Mouse (Mus musculus) lung, postnatal 0 days (tissue): ENCODE data around the gene Zmat5. TPM values are rescaled to one million over a fixed set of nuclear protein-coding genes. Genes with fewer than 3 reads are reported as not detected.

ENCODE experiments used
- ATAC-seq: fragments of 200-750 bp; cut with Nextera tagmentation; 2 replicates; pipeline ENCODE4 v1.8.0; 2017; ENCODE audit warnings: moderate library complexity
- DNase-seq: peaks from one replicate; pipeline ENCODE4 v3.0.0-alpha.2; 2016; ENCODE audit warnings: low spot score
- H3K27ac ChIP-seq: fragments of 300-500 bp; sonication (generic); 2 replicates; pipeline ENCODE4 v1.5.1; 2014; ENCODE audit warnings: antibody characterized with exemption, mild to moderate bottlenecking, low read length, mixed read lengths
- H3K27me3 ChIP-seq: fragments of 300-500 bp; sonication (generic); replicated peaks from 2 replicates; pipeline ENCODE4 v1.6.1; 2014; ENCODE audit warnings: low read length, mixed read lengths; ENCODE audit not compliant: insufficient read depth
- H3K36me3 ChIP-seq: fragments of 300-500 bp; sonication (generic); 2 replicates; pipeline ENCODE4 v1.6.1; 2014; ENCODE audit warnings: low read length, mixed read lengths; ENCODE audit not compliant: insufficient read depth
- H3K4me1 ChIP-seq: fragments of 300-500 bp; sonication (generic); 2 replicates; pipeline ENCODE4 v1.6.1; 2014; ENCODE audit warnings: antibody characterized with exemption, low read depth, low read length, mixed read lengths; ENCODE audit not compliant: insufficient read depth
- H3K4me2 ChIP-seq: fragments of 300-500 bp; sonication (generic); replicated peaks from 2 replicates; pipeline ENCODE4 v1.6.1; 2014; ENCODE audit warnings: low read depth, mild to moderate bottlenecking, low read length, moderate library complexity, mixed read lengths
- H3K4me3 ChIP-seq: fragments of 300-500 bp; sonication (generic); 2 replicates; pipeline ENCODE4 v1.5.1; 2014; ENCODE audit warnings: low read depth, low read length
- H3K9ac ChIP-seq: fragments of 300-500 bp; sonication (generic); replicated peaks from 2 replicates; pipeline ENCODE4 v1.6.1; 2014; ENCODE audit warnings: low read depth, mild to moderate bottlenecking
- H3K9me3 ChIP-seq: fragments of 300-500 bp; sonication (generic); 2 replicates; pipeline ENCODE4 v1.6.1; 2016; ENCODE audit warnings: low read length, mixed read lengths
- CTCF ChIP-seq: IDR thresholded peaks from 2 replicates; pipeline ENCODE4 v1.5.1; 2016; ENCODE audit warnings: antibody characterized with exemption, mild to moderate bottlenecking
- EP300 ChIP-seq: IDR thresholded peaks from 2 replicates; pipeline ENCODE4 v1.6.1; 2016; ENCODE audit warnings: antibody characterized with exemption, mild to moderate bottlenecking, control low read depth
- WGBS: fragments of 180-500 bp; shearing (Covaris S2); extraction: QIAGEN DNeasy Blood & Tissue Kit; methylation state at CpG from one replicate; pipeline ENCODE4 v1.1.7; 2014; 5-methylcytosine and 5-hydroxymethylcytosine counted together
- polyA plus RNA-seq: library from polyadenylated mRNA; unstranded; fragments of >200 nt; fragmentation: Nextera tagmentation; extraction: Ambion mirVana; gene quantifications from 2 replicates; pipeline ENCODE4 v1.2.1, GENCODE M21; 2015

Zmat5 gene
- polyA plus RNA-seq, 1 experiment from 2014 or later, result 63.7 TPM

- Histone ChIP-seq H3K27ac (no peak overlapping the region), H3K4me3 (no peak overlapping the region), H3K9ac (no peak overlapping the region), H3K4me1 (no peaks in the 10 kb centered on the region), H3K27me3 (no peaks in the 10 kb centered on the region), H3K9me3 (no peaks in the 10 kb centered on the region), H3K36me3 (peaks cover 11% of the 10 kb centered on the region; the same call in 1 of the 2 replicates), H3K4me2 (no peak overlapping the region)
- WGBS, result 91% methylated on average over 12 of the region's 12 CpGs
- DNase-seq, result no peak
- TF ChIP-seq EP300, result no peak
- TF ChIP-seq CTCF, result no peak
- no peak for ATAC-seq
Measured at GRCm38 (mm10) chr11:4679441-4679832, 25.0 kb upstream of the Zmat5 start.

DNA sequence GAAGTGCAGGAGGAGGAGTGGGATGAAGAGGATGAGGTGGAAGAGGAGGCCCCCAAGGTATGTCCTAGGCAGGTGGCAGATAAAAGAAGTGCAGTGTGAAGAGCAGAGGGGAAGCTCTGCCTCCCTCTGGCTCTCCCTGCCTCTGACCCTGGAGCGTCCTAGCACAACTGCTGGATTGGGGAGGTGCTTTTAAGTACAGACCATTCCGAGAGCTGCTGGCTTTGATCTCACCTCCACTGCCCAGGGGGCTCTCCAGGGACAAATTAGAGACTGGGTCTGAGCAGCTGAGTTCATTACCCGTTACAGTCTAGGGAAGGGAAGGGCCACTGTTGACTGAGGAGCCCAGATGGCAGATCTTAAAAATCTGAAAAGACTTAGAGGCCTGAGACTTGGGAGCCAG is 24.4 kb upstream of the Zmat5 start:
- Histone ChIP-seq H3K9ac (no peak overlapping the region), H3K4me2 (no peak overlapping the region), H3K9me3 (no peaks in the 10 kb centered on the region), H3K36me3 (peaks cover 11% of the 10 kb centered on the region; the same call in 1 of the 2 replicates), H3K4me1 (no peaks in the 10 kb centered on the region), H3K27me3 (no peaks in the 10 kb centered on the region), H3K4me3 (no peak overlapping the region), H3K27ac (no peak overlapping the region)
- ATAC-seq (no peak), DNase-seq (no peak)
- TF ChIP-seq CTCF, result no peak
- no peak for TF ChIP-seq EP300
- 65% methylated on average over 3 of the region's 3 CpGs for WGBS

DNA sequence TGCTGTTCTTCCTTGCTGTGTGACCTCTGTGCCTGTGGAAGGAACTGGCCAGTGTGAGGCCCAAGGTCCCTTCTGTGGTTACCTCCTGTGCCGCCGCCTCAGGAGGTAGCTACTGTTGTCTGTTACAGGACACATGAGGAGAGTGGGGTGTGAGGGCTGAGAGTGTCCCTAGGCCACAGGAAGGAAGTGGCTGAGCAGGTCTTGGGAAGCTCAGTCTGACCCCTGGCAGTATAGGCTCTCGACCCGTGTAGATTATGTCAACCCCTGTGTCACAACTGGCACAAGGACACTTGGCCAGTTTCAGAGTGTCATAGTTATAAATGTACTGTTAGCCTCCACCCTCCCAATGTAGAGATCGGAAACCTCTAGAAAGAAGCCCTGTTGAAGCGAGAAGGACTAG is 21.0 kb upstream of the Zmat5 start:
- TF ChIP-seq EP300 (no peak), CTCF (no peak)
- Histone ChIP-seq H3K9me3 (no peaks in the 10 kb centered on the region), H3K9ac (no peak overlapping the region), H3K4me1 (peaks cover 6% of the 10 kb centered on the region; the same call in 1 of the 2 replicates), H3K27ac (no peak overlapping the region), H3K36me3 (peaks cover 5% of the 10 kb centered on the region; the same call in 1 of the 2 replicates), H3K27me3 (no peaks in the 10 kb centered on the region), H3K4me3 (no peak overlapping the region), H3K4me2 (no peak overlapping the region)
- DNase-seq (no peak), ATAC-seq (no peak)
- 71% methylated on average over 6 of the region's 6 CpGs for WGBS

- Histone ChIP-seq H3K36me3 (peaks cover 5% of the 10 kb centered on the region; the same call in 1 of the 2 replicates), H3K9ac (no peak overlapping the region), H3K27me3 (no peaks in the 10 kb centered on the region), H3K9me3 (no peaks in the 10 kb centered on the region), H3K4me2 (no peak overlapping the region), H3K4me1 (peaks cover 6% of the 10 kb centered on the region; the same call in 1 of the 2 replicates), H3K27ac (no peak overlapping the region), H3K4me3 (no peak overlapping the region)
- ATAC-seq, result no peak
- WGBS, result 76% methylated on average over 6 of the region's 6 CpGs
- no peak for DNase-seq
- TF ChIP-seq EP300 (no peak), CTCF (no peak)
Measured at GRCm38 (mm10) chr11:4684186-4684585, 20.3 kb upstream of the Zmat5 start.

- Histone ChIP-seq H3K9ac (no peak overlapping the region), H3K4me3 (no peak overlapping the region), H3K36me3 (peaks cover 5% of the 10 kb centered on the region; the same call in 1 of the 2 replicates), H3K27me3 (no peaks in the 10 kb centered on the region), H3K4me1 (peaks cover 6% of the 10 kb centered on the region; the same call in 1 of the 2 replicates), H3K27ac (no peak overlapping the region), H3K4me2 (no peak overlapping the region), H3K9me3 (no peaks in the 10 kb centered on the region)
- WGBS, result 65% methylated on average over 4 of the region's 4 CpGs
- ATAC-seq, result no peak
- TF ChIP-seq EP300 (no peak), CTCF (no peak)
- no peak for DNase-seq
Measured at GRCm38 (mm10) chr11:4685071-4685470, 19.4 kb upstream of the Zmat5 start.

DNA sequence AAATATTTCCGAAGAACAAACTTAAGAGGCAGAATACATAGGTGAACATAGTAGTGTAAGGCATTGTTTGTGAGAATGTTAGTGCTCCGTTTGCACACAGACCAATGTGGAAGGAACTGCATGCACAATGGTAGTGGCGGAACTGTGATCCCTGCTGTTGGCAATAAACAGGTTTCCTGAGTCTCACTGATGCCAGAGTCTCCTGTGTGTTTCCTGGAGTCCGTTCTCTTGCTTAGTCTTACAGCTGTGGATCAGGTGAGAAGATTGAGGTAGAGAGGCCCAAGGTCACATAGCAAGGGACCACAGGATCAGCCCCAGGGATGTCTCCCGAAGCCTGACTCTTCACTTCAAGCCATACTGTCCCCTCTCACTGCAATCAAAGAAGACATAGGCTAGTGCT is 19.0 kb upstream of the Zmat5 start:
- no peaks in the 10 kb centered on the region for H3K27me3 ChIP-seq
- peaks cover 6% of the 10 kb centered on the region; the same call in 1 of the 2 replicates for H3K4me1 ChIP-seq
- H3K4me2 ChIP-seq, result no peak overlapping the region
- ATAC-seq (no peak), DNase-seq (no peak)
- 79% methylated on average over 5 of the region's 5 CpGs for WGBS
- H3K9ac ChIP-seq, result no peak overlapping the region
- H3K27ac ChIP-seq, result no peak overlapping the region
- no peaks in the 10 kb centered on the region for H3K9me3 ChIP-seq
- H3K4me3 ChIP-seq, result no peak overlapping the region
- H3K36me3 ChIP-seq, result peaks cover 5% of the 10 kb centered on the region; the same call in 1 of the 2 replicates
- TF ChIP-seq CTCF, result no peak
- TF ChIP-seq EP300, result no peak

DNA sequence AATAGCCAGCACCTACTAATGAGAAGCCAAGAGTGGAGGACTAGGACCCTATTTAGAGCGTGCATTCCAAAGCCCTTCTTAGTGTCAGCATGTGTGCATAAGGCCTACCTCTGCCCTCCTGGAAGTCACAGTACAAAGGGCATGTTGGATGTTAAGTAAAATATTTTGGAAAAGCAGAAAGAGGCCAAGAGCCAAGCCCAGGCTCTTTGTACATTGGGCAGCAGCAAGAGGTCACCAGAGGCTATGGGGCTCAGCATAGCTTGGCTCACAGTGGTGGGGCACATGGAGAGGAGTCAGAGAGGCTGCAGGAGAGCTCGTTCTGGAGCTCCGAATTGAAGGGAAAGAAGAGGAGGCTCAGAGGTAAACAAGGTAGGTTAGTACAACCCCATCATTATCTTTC is 17.5 kb upstream of the Zmat5 start:
- no peak for TF ChIP-seq EP300
- no peak for TF ChIP-seq CTCF
- H3K4me1 ChIP-seq, result peaks cover 6% of the 10 kb centered on the region; the same call in 1 of the 2 replicates
- no peak for ATAC-seq
- H3K9ac ChIP-seq, result no peak overlapping the region
- DNase-seq, result no peak
- no peaks in the 10 kb centered on the region for H3K27me3 ChIP-seq
- 66% methylated on average over 3 of the region's 3 CpGs for WGBS
- no peak overlapping the region for H3K4me2 ChIP-seq
- H3K27ac ChIP-seq, result no peak overlapping the region
- H3K9me3 ChIP-seq, result no peaks in the 10 kb centered on the region
- no peaks in the 10 kb centered on the region for H3K36me3 ChIP-seq
- no peak overlapping the region for H3K4me3 ChIP-seq
